Mouse (Mus musculus): ENCODE measurements at regions not wholly inside any gene's neighbourhood (a gene's known extent, or its start where the extent isn't known, plus 50 kb on each side); places are given as distances from the start of the nearest gene placed in this dataset.

DNA sequence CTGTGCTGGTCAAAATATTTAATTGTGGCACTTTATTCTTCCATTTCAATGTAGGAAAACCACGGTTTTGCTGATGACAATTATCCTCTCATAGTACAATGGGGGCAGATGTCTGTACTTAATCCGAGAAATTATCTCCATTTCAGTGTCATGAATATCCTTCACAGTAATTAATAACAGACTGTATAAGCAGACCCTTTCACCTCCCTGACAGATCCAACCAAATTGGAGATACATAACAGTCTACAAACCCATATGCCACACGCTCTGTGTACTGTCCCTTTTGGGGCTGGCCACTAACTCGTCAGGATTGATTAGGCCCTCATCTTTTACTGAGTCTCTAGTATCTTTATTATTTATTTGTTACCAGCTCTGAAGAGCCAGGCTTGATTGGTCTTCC, 212.6 kb upstream of the Igfbp7 start:
- TF ChIP-seq CTCF (IDR thresholded peaks at IDR 0.05; ENCODE audit: low read depth, low read length) (no peak), POLR2A (IDR thresholded peaks at IDR 0.05; ENCODE audit: borderline replicate concordance, low read depth, low read length) (no peak)
